Mouse (Mus musculus) spleen, adult 2 months (tissue): ENCODE results near the gene Polr1c. TPM values are rescaled to one million over a fixed set of nuclear protein-coding genes. Genes with fewer than 3 reads are reported as not detected.

ENCODE experiments used
- DNase-seq, 2 experiments: peaks; one replicate each; pipeline versions ENCODE4 v3.0.0 to v3.0.0-alpha.2; 2012 to 2021; ENCODE audit warnings: low spot score in 2 of 2, low read depth in 1 of 2
- H3K27ac ChIP-seq: fragments of 200-500 bp; 2 replicates; pipeline ENCODE4 v1.5.1; 2012; ENCODE audit warnings: low read length, inconsistent platforms; ENCODE audit not compliant: insufficient read depth
- H3K27me3 ChIP-seq: fragments of 200-500 bp; 2 replicates; pipeline ENCODE4 v1.6.1; 2012; ENCODE audit warnings: mild to moderate bottlenecking, moderate library complexity, low read length, inconsistent platforms; ENCODE audit not compliant: control insufficient read depth, insufficient read depth
- H3K36me3 ChIP-seq: fragments of 200-500 bp; 2 replicates; pipeline ENCODE4 v1.6.1; 2012; ENCODE audit warnings: mild to moderate bottlenecking, low read length, inconsistent platforms; ENCODE audit not compliant: control insufficient read depth, insufficient read depth
- H3K4me1 ChIP-seq: fragments of 200-500 bp; 2 replicates; pipeline ENCODE4 v1.6.1; 2011; ENCODE audit warnings: inconsistent platforms; ENCODE audit not compliant: control insufficient read depth, insufficient read depth, insufficient read length
- H3K4me3 ChIP-seq: fragments of 200-500 bp; 2 replicates; pipeline ENCODE4 v1.5.1; 2011; ENCODE audit warnings: mild to moderate bottlenecking, inconsistent platforms; ENCODE audit not compliant: insufficient read depth, insufficient read length; ENCODE audit errors: extremely low read depth
- CTCF ChIP-seq: fragments of 200-500 bp; IDR thresholded peaks from 2 replicates; pipeline ENCODE4 v1.5.1; 2011; ENCODE audit warnings: mild to moderate bottlenecking, inconsistent platforms; ENCODE audit not compliant: insufficient read depth, insufficient read length, insufficient replicate concordance; ENCODE audit errors: extremely low read depth
- POLR2A ChIP-seq: fragments of 200-500 bp; IDR thresholded peaks from 2 replicates; pipeline ENCODE4 v1.6.1; 2011; ENCODE audit warnings: low read depth, low read length, inconsistent platforms
- WGBS: fragments of 180-500 bp; shearing (Covaris S2); methylation state at CpG from one replicate; pipeline ENCODE4 v1.1.7; 2018; 5-methylcytosine and 5-hydroxymethylcytosine counted together
- polyA plus RNA-seq: library from polyadenylated mRNA; depleted of rRNA; stranded (reverse); fragments of >200 nt; gene quantifications from 2 replicates; pipeline ENCODE4 v1.2.3, GENCODE M21; 2012; rRNA removed

Polr1c gene
- polyA plus RNA-seq, 1 experiment, result 30.0 TPM

- H3K36me3 ChIP-seq, result peaks cover 9% of the 10 kb centered on the region
- TF ChIP-seq CTCF, result no peak
- no peak for TF ChIP-seq POLR2A
- DNase-seq, result no peak
- H3K27me3 ChIP-seq, result no peaks in the 10 kb centered on the region
- peaks cover 5% of the 10 kb centered on the region; the same call in 1 of the 2 replicates for H3K4me1 ChIP-seq
- no peak overlapping the region; the same call in 1 of the 2 replicates for H3K4me3 ChIP-seq
- 51% methylated on average over 6 of the region's 6 CpGs for WGBS
- no peak overlapping the region for H3K27ac ChIP-seq
These were observed 46.7 kb downstream of the Polr1c start for GRCm38 (mm10) chr17:46201151-46201550.

Other genes with a start within 250 kb of the Polr1c start
- 92.9 and 106 TPM in 2 replicates for gene Vegfa, start 215.7 kb downstream of the Polr1c start, polyA plus RNA-seq
- 27.4 and 29.7 TPM in 2 replicates for gene Mrps18a, start 137.1 kb downstream of the Polr1c start, polyA plus RNA-seq
- gene Rsph9, start 103.8 kb downstream of the Polr1c start, polyA plus RNA-seq, result 0.58 and 2.1 TPM in 2 replicates
- 16.5 and 17.7 TPM in 2 replicates for gene Mad2l1bp, start 94.5 kb downstream of the Polr1c start, polyA plus RNA-seq
- gene Gtpbp2, start 87.0 kb downstream of the Polr1c start, polyA plus RNA-seq, result 176 and 177 TPM in 2 replicates
- gene Polh, start 45.4 kb downstream of the Polr1c start, polyA plus RNA-seq, result 5.2 and 5.6 TPM in 2 replicates
- gene Xpo5, start 45.3 kb downstream of the Polr1c start, polyA plus RNA-seq, result 14.7 and 16.8 TPM in 2 replicates
- gene Yipf3, start within 50 bp of the Polr1c start, polyA plus RNA-seq, result 128 and 138 TPM in 2 replicates
- gene Lrrc73, start 5.5 kb upstream of the Polr1c start, polyA plus RNA-seq, result 0.82 and 0.89 TPM in 2 replicates
- 28.8 and 40.4 TPM in 2 replicates for gene Tjap1, start 35.0 kb upstream of the Polr1c start, polyA plus RNA-seq
- 0.46 and 0.50 TPM in 2 replicates for gene Dlk2, start 49.4 kb upstream of the Polr1c start, polyA plus RNA-seq
- 15.4 and 23.3 TPM in 2 replicates for gene Abcc10, start 80.3 kb upstream of the Polr1c start, polyA plus RNA-seq
- gene Zfp318, start 135.7 kb upstream of the Polr1c start, polyA plus RNA-seq, result 37.6 and 55.4 TPM in 2 replicates
- gene Crip3, start 180.9 kb upstream of the Polr1c start, polyA plus RNA-seq, result 8.9 and 10.0 TPM in 2 replicates
- 0.07 TPM in 1 of 2 replicates, not detected in the other for gene Slc22a7, start 190.4 kb upstream of the Polr1c start, polyA plus RNA-seq
- gene Ttbk1, start 239.6 kb upstream of the Polr1c start, polyA plus RNA-seq, result 0.82 and 0.89 TPM in 2 replicates
- gene Dnph1, start 248.7 kb upstream of the Polr1c start, polyA plus RNA-seq, result 2.3 and 3.6 TPM in 2 replicates